Mouse (Mus musculus) frontal cortex, postnatal 10 days (tissue): ENCODE measurements at regions not wholly inside any gene's neighbourhood (a gene's known extent, or its start where the extent isn't known, plus 50 kb on each side); places are given as distances from the start of the nearest gene placed in this dataset.
A peak's percentile ranks its signal among the peaks of the same experiment; 100 is the strongest.
"Not testable (repeated sequence)": the region's sequence is repeated elsewhere in the genome, so short reads cannot be mapped to it uniquely, and the experiment has no call there.

Source experiments
- DNase-seq, 2 experiments: peaks; one replicate each; pipeline ENCODE4 v3.0.0; 2022; ENCODE audit warnings: low spot score in 2 of 2, mixed read lengths in 1 of 2

DNA sequence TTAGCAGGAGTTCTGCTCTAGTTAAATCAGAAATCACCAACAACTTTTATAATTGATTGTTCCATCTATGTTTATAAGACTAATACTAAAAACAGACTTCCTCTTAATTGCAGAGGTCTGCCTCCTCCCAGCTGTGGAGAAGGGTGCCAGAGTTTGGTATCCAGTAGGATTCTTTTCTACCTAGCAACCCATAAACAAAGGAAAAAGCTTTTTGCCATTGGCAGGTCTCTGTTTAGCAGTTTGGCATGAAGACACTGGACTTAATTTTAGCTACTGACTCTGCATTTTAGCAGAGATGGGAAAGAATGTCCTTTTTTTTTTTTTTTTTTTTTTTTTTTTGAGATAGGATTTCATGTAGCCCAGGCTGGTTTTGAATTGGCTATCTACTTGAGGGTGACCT is 1628.4 kb downstream of the A830018L16Rik start:
- no peak for DNase-seq

DNA sequence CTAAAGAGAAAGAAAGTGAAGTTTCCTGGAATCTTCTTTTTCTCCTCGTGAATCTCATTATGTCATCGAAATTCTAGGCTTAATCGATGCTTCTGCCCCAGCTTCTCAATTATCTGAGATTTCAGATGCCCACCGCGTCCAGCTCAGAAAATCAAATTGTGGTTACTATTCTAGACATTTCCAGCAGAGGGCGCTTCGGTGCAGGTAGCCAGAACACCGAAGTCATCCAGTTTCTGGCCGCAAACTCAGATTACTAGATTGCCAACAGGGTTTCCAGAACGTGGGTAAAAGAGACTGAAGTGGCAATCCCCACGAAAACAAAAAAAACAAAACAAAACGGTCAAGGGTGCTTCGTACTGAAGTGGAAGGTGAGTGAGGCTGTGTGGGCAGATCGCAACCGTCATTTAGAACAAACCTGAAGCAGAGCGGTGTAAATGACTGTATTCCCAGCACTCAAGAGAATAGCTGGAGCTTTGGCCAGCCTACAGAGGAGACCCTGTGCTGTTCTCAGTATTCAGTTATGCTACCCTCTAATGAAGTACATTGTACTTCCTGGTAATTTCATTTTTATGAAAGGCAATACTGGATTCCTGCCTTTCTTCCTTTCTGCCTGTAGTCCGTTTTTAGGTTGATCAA is 1636.4 kb downstream of the A830018L16Rik start:
- DNase-seq, result peak in 1 of 2 experiments; percentile 19

DNA sequence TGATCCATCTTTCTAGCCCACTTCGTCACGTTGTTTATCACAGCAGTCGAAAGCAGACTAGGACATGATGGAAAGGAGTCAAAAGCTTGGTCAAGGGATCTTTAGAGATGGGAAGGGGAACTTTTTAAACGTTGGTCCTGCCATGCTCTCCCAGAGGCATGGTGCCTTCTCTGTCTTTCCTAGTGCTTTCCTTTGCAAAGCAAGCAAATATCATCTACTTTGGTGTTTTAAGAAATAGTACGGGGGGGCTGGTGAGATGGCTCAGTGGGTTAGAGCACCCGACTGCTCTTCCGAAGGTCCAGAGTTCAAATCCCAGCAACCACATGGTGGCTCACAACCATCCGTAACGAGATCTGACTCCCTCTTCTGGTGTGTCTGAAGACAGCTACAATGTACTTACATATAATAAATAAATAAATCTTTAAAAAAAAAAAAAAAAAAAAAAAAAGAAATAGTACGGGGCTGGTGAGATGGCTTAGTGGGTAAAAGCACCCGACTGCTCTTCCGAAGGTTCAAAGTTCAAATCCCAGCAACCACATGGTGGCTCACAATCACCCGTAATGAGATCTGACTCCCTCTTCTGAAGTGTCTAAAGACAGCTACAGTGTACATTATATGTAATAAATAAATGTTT is 1637.6 kb downstream of the A830018L16Rik start:
- not testable (repeated sequence) for DNase-seq

DNA sequence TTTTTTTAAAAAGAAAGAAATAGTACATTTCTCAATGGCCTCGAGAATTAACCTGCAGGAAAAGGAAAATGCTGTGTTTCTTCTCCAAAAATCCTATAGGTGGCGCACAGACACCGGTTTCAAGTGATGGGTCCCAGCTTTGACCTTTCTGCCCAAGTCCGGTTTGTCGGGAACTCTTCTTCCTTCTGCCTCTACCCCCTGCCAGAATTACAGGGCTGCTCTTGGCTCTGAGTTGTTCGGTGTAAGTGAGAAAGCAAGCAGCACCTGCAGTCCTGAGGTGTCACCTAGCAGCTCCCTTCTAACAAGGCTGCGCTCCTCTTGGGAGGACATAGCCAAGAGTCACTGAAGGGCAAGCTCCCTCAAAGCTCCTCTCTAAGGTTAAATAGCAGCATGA is 1638.2 kb downstream of the A830018L16Rik start:
- no peak for DNase-seq

DNA sequence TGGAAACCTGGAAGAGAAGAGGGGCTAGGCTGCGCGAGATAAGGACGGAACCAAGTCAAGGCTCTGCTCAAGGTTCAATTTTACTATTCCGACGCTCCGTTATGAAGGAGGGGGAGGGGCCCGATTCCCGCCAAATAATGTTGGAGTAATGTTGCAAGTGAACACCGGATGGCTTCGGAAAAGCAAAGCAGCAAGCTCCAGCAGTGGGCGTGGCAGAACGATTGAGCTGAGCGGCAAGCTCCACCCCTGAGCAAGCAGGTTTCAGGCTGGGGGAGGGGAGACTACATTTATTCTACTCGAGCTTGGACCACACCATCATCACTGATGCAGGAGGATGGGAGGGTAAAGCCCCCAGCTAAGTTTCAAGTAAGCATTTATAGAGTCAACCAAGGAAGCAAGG is 1643.8 kb downstream of the A830018L16Rik start:
- no peak for DNase-seq

DNA sequence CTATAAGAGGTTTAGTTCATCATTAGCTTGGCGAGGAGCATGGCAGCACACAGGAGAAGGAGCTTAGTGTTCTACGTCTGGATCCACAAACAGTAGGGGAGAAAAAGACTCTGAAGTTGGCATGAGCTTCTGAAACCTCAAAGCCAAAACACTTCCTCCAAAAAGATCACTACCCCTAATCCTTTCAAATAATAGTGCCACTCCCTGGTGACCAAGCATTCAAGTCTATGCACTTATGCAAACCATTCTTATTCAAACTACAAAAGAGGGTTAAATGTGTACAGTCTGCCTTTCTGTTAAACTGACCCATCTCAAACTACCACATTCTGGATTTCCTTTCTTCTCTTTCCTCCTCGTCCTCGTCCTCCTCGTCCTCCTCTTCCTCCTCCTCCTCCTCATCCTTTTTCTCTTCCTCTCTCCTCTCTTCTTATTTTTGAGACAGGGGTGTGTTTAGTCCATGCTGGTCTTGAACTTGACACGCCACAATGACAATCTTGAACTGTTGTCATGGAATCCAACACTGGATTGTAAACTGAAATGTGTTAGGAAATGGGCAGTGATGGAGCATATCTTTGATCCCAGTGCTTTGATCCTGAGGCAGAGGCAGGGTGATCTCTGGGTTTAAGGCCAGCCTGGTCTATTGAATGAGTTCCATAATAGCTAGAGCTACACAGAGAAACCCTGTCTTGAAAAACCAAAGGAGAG is 1645.9 kb downstream of the A830018L16Rik start:
- DNase-seq, result no peak
